Mouse (Mus musculus): ENCODE measurements at regions not wholly inside any gene's neighbourhood (a gene's known extent, or its start where the extent isn't known, plus 50 kb on each side); places are given as distances from the start of the nearest gene placed in this dataset.
"Not testable (repeated sequence)": the region's sequence is repeated elsewhere in the genome, so short reads cannot be mapped to it uniquely, and the experiment has no call there.

- Histone ChIP-seq H3K4me1 (ENCODE audit: control insufficient read depth, insufficient read depth, low read length) (no peaks in the 10 kb centered on the region), H3K4me3 (replicated peaks; ENCODE audit: low read length) (no peak overlapping the region), H3K27me3 (ENCODE audit: control insufficient read depth, insufficient read depth, low read length) (no peaks in the 10 kb centered on the region), H3K36me3 (ENCODE audit: control insufficient read depth, insufficient read depth, low read length) (no peaks in the 10 kb centered on the region), H3K9ac (ENCODE audit: low read depth, low read length, severe bottlenecking) (no peak overlapping the region), H3K9me3 (ENCODE audit: control insufficient read depth, low read length) (no peaks in the 10 kb centered on the region), H3K27ac (replicated peaks; ENCODE audit: low read depth, low read length) (no peak overlapping the region), H3K4me2 (replicated peaks; ENCODE audit: low read depth, low read length, severe bottlenecking) (no peak overlapping the region)
- DNase-seq (ENCODE audit: low spot score) (no peak), ATAC-seq (ENCODE audit: low FRiP score, low read depth) (no peak)
- TF ChIP-seq POLR2A (IDR thresholded peaks at IDR 0.05; ENCODE audit: borderline replicate concordance, extremely low read depth, insufficient read depth, insufficient read length) = no peak
Measured at GRCm38 (mm10) chr14:53614341-53614740, 639.6 kb downstream of the Dad1 start.

GRCm38 (mm10) chr14:53599299-53599698 lies 654.6 kb downstream of the Dad1 start:
- not testable (repeated sequence) for H3K27ac ChIP-seq (replicated peaks; ENCODE audit: low read depth, low read length); H3K4me2 ChIP-seq (replicated peaks; ENCODE audit: low read depth, low read length, severe bottlenecking); ATAC-seq (ENCODE audit: low FRiP score, low read depth); H3K36me3 ChIP-seq (ENCODE audit: control insufficient read depth, insufficient read depth, low read length); H3K9me3 ChIP-seq (ENCODE audit: control insufficient read depth, low read length); H3K27me3 ChIP-seq (ENCODE audit: control insufficient read depth, insufficient read depth, low read length); H3K9ac ChIP-seq (ENCODE audit: low read depth, low read length, severe bottlenecking); H3K4me3 ChIP-seq (replicated peaks; ENCODE audit: low read length); DNase-seq (ENCODE audit: low spot score); H3K4me1 ChIP-seq (ENCODE audit: control insufficient read depth, insufficient read depth, low read length)
- WGBS = 58% methylated on average over 3 of the region's 3 CpGs

- not testable (repeated sequence) for H3K27ac ChIP-seq (replicated peaks; ENCODE audit: low read depth, low read length); H3K9me3 ChIP-seq (ENCODE audit: control insufficient read depth, low read length); ATAC-seq (ENCODE audit: low FRiP score, low read depth); H3K27me3 ChIP-seq (ENCODE audit: control insufficient read depth, insufficient read depth, low read length); H3K4me3 ChIP-seq (replicated peaks; ENCODE audit: low read length); H3K4me1 ChIP-seq (ENCODE audit: control insufficient read depth, insufficient read depth, low read length); DNase-seq (ENCODE audit: low spot score); H3K9ac ChIP-seq (ENCODE audit: low read depth, low read length, severe bottlenecking); H3K4me2 ChIP-seq (replicated peaks; ENCODE audit: low read depth, low read length, severe bottlenecking); H3K36me3 ChIP-seq (ENCODE audit: control insufficient read depth, insufficient read depth, low read length)
Measured at GRCm38 (mm10) chr14:53597287-53597686, 656.6 kb downstream of the Dad1 start.

DNA sequence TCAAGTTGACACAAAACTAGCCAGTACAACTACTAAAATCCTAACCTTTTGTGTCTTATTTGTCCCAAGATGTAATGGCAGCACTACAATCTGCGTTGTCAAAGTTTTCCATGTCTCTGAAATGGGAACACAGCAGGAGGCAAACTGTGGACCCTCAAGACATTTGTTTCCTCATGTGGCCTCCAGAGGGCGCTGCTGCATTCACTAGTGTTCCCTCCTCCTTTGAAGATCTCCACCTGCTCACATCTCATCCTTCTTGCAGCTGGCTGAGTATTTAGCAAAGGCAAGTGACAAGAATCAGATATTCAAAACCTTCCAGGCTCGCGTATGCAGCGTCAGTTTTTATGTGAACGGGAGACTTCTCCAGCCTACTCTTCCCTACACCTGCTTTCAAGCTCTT lies 663.3 kb downstream of the Dad1 start:
- not testable (repeated sequence) for H3K4me1 ChIP-seq (ENCODE audit: control insufficient read depth, insufficient read depth, low read length); H3K4me3 ChIP-seq (replicated peaks; ENCODE audit: low read length); ATAC-seq (ENCODE audit: low FRiP score, low read depth); H3K36me3 ChIP-seq (ENCODE audit: control insufficient read depth, insufficient read depth, low read length); H3K9me3 ChIP-seq (ENCODE audit: control insufficient read depth, low read length); H3K27ac ChIP-seq (replicated peaks; ENCODE audit: low read depth, low read length); DNase-seq (ENCODE audit: low spot score); H3K4me2 ChIP-seq (replicated peaks; ENCODE audit: low read depth, low read length, severe bottlenecking); H3K9ac ChIP-seq (ENCODE audit: low read depth, low read length, severe bottlenecking); H3K27me3 ChIP-seq (ENCODE audit: control insufficient read depth, insufficient read depth, low read length)
- 53% methylated on average over 6 of the region's 6 CpGs for WGBS

DNA sequence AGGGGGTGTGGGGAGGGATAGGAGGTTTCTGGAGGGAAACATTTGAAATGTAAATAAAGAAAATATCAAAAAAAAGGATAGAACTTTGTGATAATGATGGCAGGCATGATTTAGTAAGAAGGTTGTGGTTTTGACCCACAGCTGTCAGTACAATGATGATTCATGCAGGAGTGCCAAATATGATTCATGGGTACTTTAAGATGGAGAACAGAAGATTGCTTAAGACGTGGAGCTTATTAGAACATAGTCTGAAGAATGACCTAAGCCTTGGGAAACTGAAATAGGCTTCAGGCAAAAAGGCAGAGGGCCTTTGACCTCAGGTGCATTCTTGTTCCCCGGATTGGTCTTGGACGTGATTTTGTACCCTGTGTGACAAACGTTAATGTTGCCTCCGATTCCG lies 671.4 kb downstream of the Dad1 start:
- DNase-seq (ENCODE audit: low spot score); ATAC-seq (ENCODE audit: low FRiP score, low read depth); H3K4me1 ChIP-seq (ENCODE audit: control insufficient read depth, insufficient read depth, low read length); H3K36me3 ChIP-seq (ENCODE audit: control insufficient read depth, insufficient read depth, low read length); H3K27ac ChIP-seq (replicated peaks; ENCODE audit: low read depth, low read length); H3K9ac ChIP-seq (ENCODE audit: low read depth, low read length, severe bottlenecking); H3K4me2 ChIP-seq (replicated peaks; ENCODE audit: low read depth, low read length, severe bottlenecking); H3K4me3 ChIP-seq (replicated peaks; ENCODE audit: low read length); H3K27me3 ChIP-seq (ENCODE audit: control insufficient read depth, insufficient read depth, low read length); H3K9me3 ChIP-seq (ENCODE audit: control insufficient read depth, low read length): not testable (repeated sequence)
- 84% methylated on average over 6 of the region's 6 CpGs for WGBS

DNA sequence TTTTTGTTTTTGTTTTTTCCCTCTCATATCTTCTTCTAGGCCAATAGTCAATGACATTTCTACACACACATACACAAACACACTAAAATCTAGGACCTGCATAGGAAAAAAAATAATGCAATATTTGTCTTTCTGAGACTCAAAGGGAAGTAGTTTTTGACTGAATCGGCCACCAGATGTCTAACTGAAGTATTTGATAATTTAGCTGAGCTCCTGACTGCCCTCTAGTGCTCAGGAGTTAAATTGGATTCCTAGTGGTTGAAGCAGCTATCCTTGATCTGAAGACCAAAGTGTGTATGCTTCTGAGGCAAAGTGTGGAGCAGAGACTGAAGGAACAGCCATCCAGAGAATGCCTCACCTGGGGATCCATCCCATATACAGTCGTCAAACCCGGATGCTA lies 672.2 kb downstream of the Dad1 start:
- H3K4me2 ChIP-seq (replicated peaks; ENCODE audit: low read depth, low read length, severe bottlenecking); DNase-seq (ENCODE audit: low spot score); H3K9me3 ChIP-seq (ENCODE audit: control insufficient read depth, low read length); ATAC-seq (ENCODE audit: low FRiP score, low read depth); H3K4me1 ChIP-seq (ENCODE audit: control insufficient read depth, insufficient read depth, low read length); H3K9ac ChIP-seq (ENCODE audit: low read depth, low read length, severe bottlenecking); H3K27me3 ChIP-seq (ENCODE audit: control insufficient read depth, insufficient read depth, low read length); H3K4me3 ChIP-seq (replicated peaks; ENCODE audit: low read length); H3K27ac ChIP-seq (replicated peaks; ENCODE audit: low read depth, low read length); H3K36me3 ChIP-seq (ENCODE audit: control insufficient read depth, insufficient read depth, low read length): not testable (repeated sequence)
- 53% methylated on average over 3 of the region's 3 CpGs for WGBS

DNA sequence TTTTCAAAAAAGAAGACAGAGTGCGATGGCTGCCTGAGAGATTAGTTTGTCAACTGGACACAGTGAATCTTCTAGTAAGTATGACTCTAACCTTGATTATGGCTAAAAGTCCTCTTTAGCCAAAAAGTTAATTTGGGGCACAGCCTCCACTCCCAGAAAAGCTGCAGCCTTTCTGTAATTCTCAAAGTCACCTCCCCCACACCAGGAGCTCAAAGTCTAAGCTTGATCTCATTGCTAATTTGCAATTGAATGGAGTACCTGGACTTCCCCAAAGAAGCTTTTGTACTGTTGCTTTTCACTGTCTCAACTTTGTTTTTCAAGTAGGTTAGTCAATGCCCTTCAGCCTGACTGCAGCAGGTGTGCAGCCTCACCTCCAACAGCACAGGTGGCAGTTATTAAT lies 677.0 kb downstream of the Dad1 start:
- not testable (repeated sequence) for H3K4me1 ChIP-seq (ENCODE audit: control insufficient read depth, insufficient read depth, low read length); H3K4me3 ChIP-seq (replicated peaks; ENCODE audit: low read length); H3K9me3 ChIP-seq (ENCODE audit: control insufficient read depth, low read length); H3K27me3 ChIP-seq (ENCODE audit: control insufficient read depth, insufficient read depth, low read length); H3K9ac ChIP-seq (ENCODE audit: low read depth, low read length, severe bottlenecking); H3K4me2 ChIP-seq (replicated peaks; ENCODE audit: low read depth, low read length, severe bottlenecking); DNase-seq (ENCODE audit: low spot score); H3K27ac ChIP-seq (replicated peaks; ENCODE audit: low read depth, low read length); H3K36me3 ChIP-seq (ENCODE audit: control insufficient read depth, insufficient read depth, low read length); ATAC-seq (ENCODE audit: low FRiP score, low read depth)
- WGBS = 94% methylated on average over 1 of the region's 1 CpGs

- not testable (repeated sequence) for ATAC-seq (ENCODE audit: low FRiP score, low read depth); H3K9ac ChIP-seq (ENCODE audit: low read depth, low read length, severe bottlenecking); H3K27ac ChIP-seq (replicated peaks; ENCODE audit: low read depth, low read length); H3K36me3 ChIP-seq (ENCODE audit: control insufficient read depth, insufficient read depth, low read length); H3K4me3 ChIP-seq (replicated peaks; ENCODE audit: low read length); H3K4me2 ChIP-seq (replicated peaks; ENCODE audit: low read depth, low read length, severe bottlenecking); H3K27me3 ChIP-seq (ENCODE audit: control insufficient read depth, insufficient read depth, low read length); H3K4me1 ChIP-seq (ENCODE audit: control insufficient read depth, insufficient read depth, low read length); DNase-seq (ENCODE audit: low spot score); H3K9me3 ChIP-seq (ENCODE audit: control insufficient read depth, low read length)
- WGBS = 84% methylated on average over 1 of the region's 1 CpGs
Measured at GRCm38 (mm10) chr14:53572701-53573100, 681.2 kb downstream of the Dad1 start.
